Mouse (Mus musculus) cerebellum, adult 9-11 months (tissue): ENCODE results near the gene Kcnmb3.
"Not testable (repeated sequence)": the region's sequence is repeated elsewhere in the genome, so short reads cannot be mapped to it uniquely, and the experiment has no call there.

Experiments
- DNase-seq: peaks from one replicate; pipeline ENCODE4 v3.0.0; 2022

The Kcnmb3 gene

GRCm38 (mm10) chr3:32494387-32495087 is 2.5 kb upstream of the Kcnmb3 start:
- DNase-seq = no peak

GRCm38 (mm10) chr3:32490928-32491315 is 1.1 kb downstream of the Kcnmb3 start:
- no peak for DNase-seq

- DNase-seq = no peak
Observed at GRCm38 (mm10) chr3:32490076-32490927, 1.7 kb downstream of the Kcnmb3 start.

- DNase-seq = no peak
Observed at GRCm38 (mm10) chr3:32488172-32488571, 3.9 kb downstream of the Kcnmb3 start.

- DNase-seq = no peak
Observed at GRCm38 (mm10) chr3:32486543-32486942, 5.5 kb downstream of the Kcnmb3 start.

- DNase-seq = no peak
Observed at GRCm38 (mm10) chr3:32483035-32483434, 9.0 kb downstream of the Kcnmb3 start.

- no peak for DNase-seq
Observed at GRCm38 (mm10) chr3:32479961-32480360, 12.1 kb downstream of the Kcnmb3 start.

GRCm38 (mm10) chr3:32473184-32473583 is 18.8 kb downstream of the Kcnmb3 start:
- no peak for DNase-seq

GRCm38 (mm10) chr3:32472191-32472900 is 19.7 kb downstream of the Kcnmb3 start:
- DNase-seq = no peak

GRCm38 (mm10) chr3:32471098-32471497 is 20.9 kb downstream of the Kcnmb3 start:
- DNase-seq = no peak

- DNase-seq = no peak
Observed at GRCm38 (mm10) chr3:32470449-32470848, 21.6 kb downstream of the Kcnmb3 start.

GRCm38 (mm10) chr3:32468411-32468810 is 23.6 kb downstream of the Kcnmb3 start:
- DNase-seq = no peak

- DNase-seq = no peak
Observed at GRCm38 (mm10) chr3:32467321-32467720, 24.7 kb downstream of the Kcnmb3 start.

- peak; percentile 11 for DNase-seq
Observed at GRCm38 (mm10) chr3:32459777-32460176, 32.3 kb downstream of the Kcnmb3 start.

GRCm38 (mm10) chr3:32454329-32455021 is 37.6 kb downstream of the Kcnmb3 start:
- DNase-seq = no peak

- DNase-seq = no peak
Observed at GRCm38 (mm10) chr3:32441710-32442109, 50.3 kb downstream of the Kcnmb3 start.

- DNase-seq = no peak
Observed at GRCm38 (mm10) chr3:32438716-32439115, 53.3 kb downstream of the Kcnmb3 start.

- no peak for DNase-seq
Observed at GRCm38 (mm10) chr3:32437820-32438219, 54.2 kb downstream of the Kcnmb3 start.

- DNase-seq = no peak
Observed at GRCm38 (mm10) chr3:32437297-32437696, 54.7 kb downstream of the Kcnmb3 start.

GRCm38 (mm10) chr3:32436101-32436500 is 55.9 kb downstream of the Kcnmb3 start:
- no peak for DNase-seq

GRCm38 (mm10) chr3:32434016-32434415 is 58.0 kb downstream of the Kcnmb3 start:
- DNase-seq = no peak

GRCm38 (mm10) chr3:32430394-32430793 is 61.6 kb downstream of the Kcnmb3 start:
- DNase-seq = no peak

GRCm38 (mm10) chr3:32429351-32429750 is 62.7 kb downstream of the Kcnmb3 start:
- not testable (repeated sequence) for DNase-seq
